Mouse (Mus musculus): ENCODE measurements at regions not wholly inside any gene's neighbourhood (a gene's known extent, or its start where the extent isn't known, plus 50 kb on each side); places are given as distances from the start of the nearest gene placed in this dataset.

DNA sequence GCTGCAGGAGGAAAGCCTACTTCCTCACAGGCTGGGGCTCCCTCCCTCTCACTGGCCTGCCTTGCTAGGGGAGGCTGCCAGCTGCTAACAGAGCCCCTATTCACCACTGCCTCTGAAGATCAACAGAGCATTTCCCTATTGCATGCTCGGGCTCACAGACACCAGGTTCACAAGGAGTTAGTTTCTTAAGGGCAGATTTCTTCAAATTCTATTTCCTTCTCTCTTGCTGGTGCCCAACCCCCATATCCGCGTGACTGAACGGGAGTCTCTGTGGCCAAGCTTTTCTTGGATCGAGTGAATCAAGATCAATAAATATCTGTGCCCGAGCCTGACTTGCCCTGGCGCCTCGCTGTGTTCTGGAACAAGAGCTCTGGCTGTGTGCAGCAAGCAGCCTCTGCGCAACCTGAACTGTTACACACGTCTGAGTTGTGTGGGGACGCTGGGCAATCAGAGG, 98.9 kb upstream of the Gdf10 start:
- Histone ChIP-seq H3K27me3 (ENCODE audit: control insufficient read depth, insufficient read depth, low read length, poor library complexity, severe bottlenecking) (no peaks in the 10 kb centered on the region), H3K4me1 (ENCODE audit: control insufficient read depth, insufficient read depth, low read length) (no peaks in the 10 kb centered on the region), H3K9me3 (replicated peaks; ENCODE audit: control insufficient read depth, insufficient read depth, low read length, poor library complexity, severe bottlenecking) (no peaks in the 10 kb centered on the region), H3K9ac (ENCODE audit: low read depth, poor library complexity, severe bottlenecking) (no peak overlapping the region), H3K4me3 (ENCODE audit: low read depth, low read length) (no peak overlapping the region), H3K27ac (ENCODE audit: insufficient read depth, low read length) (no peak overlapping the region), H3K36me3 (ENCODE audit: control insufficient read depth, insufficient read depth, low read length, poor library complexity, severe bottlenecking) (no peaks in the 10 kb centered on the region)
- TF ChIP-seq CTCF (IDR thresholded peaks at IDR 0.05; ENCODE audit: low read depth, low read length) (no peak), POLR2A (IDR thresholded peaks at IDR 0.05; ENCODE audit: insufficient read depth, low read length) (no peak), EP300 (IDR thresholded peaks at IDR 0.05; ENCODE audit: insufficient read depth, low read depth, low read length) (no peak)

- H3K9me3 ChIP-seq (replicated peaks; ENCODE audit: control insufficient read depth, insufficient read depth, low read length, poor library complexity, severe bottlenecking): no peaks in the 10 kb centered on the region
- H3K4me1 ChIP-seq (ENCODE audit: control insufficient read depth, insufficient read depth, low read length): no peaks in the 10 kb centered on the region
- H3K27me3 ChIP-seq (ENCODE audit: control insufficient read depth, insufficient read depth, low read length, poor library complexity, severe bottlenecking): no peaks in the 10 kb centered on the region
- no peak overlapping the region for H3K9ac ChIP-seq (ENCODE audit: low read depth, poor library complexity, severe bottlenecking)
- no peaks in the 10 kb centered on the region for H3K36me3 ChIP-seq (ENCODE audit: control insufficient read depth, insufficient read depth, low read length, poor library complexity, severe bottlenecking)
- no peak overlapping the region for H3K27ac ChIP-seq (ENCODE audit: insufficient read depth, low read length)
- no peak overlapping the region for H3K4me3 ChIP-seq (ENCODE audit: low read depth, low read length)
- TF ChIP-seq CTCF (IDR thresholded peaks at IDR 0.05; ENCODE audit: low read depth, low read length): no peak
- no peak for TF ChIP-seq EP300 (IDR thresholded peaks at IDR 0.05; ENCODE audit: insufficient read depth, low read depth, low read length)
- no peak for TF ChIP-seq POLR2A (IDR thresholded peaks at IDR 0.05; ENCODE audit: insufficient read depth, low read length)
Measured at GRCm38 (mm10) chr14:33826003-33826644, 97.3 kb upstream of the Gdf10 start.

- Histone ChIP-seq H3K36me3 (ENCODE audit: control insufficient read depth, insufficient read depth, low read length, poor library complexity, severe bottlenecking) (no peaks in the 10 kb centered on the region), H3K27ac (ENCODE audit: insufficient read depth, low read length) (no peak overlapping the region), H3K27me3 (ENCODE audit: control insufficient read depth, insufficient read depth, low read length, poor library complexity, severe bottlenecking) (no peaks in the 10 kb centered on the region), H3K4me3 (ENCODE audit: low read depth, low read length) (no peak overlapping the region), H3K4me1 (ENCODE audit: control insufficient read depth, insufficient read depth, low read length) (no peaks in the 10 kb centered on the region), H3K9ac (ENCODE audit: low read depth, poor library complexity, severe bottlenecking) (no peak overlapping the region), H3K9me3 (replicated peaks; ENCODE audit: control insufficient read depth, insufficient read depth, low read length, poor library complexity, severe bottlenecking) (no peaks in the 10 kb centered on the region)
- TF ChIP-seq EP300 (IDR thresholded peaks at IDR 0.05; ENCODE audit: insufficient read depth, low read depth, low read length) (no peak), CTCF (IDR thresholded peaks at IDR 0.05; ENCODE audit: low read depth, low read length) (no peak), POLR2A (IDR thresholded peaks at IDR 0.05; ENCODE audit: insufficient read depth, low read length) (no peak)
Measured at GRCm38 (mm10) chr14:33832650-33833319, 90.6 kb upstream of the Gdf10 start.

DNA sequence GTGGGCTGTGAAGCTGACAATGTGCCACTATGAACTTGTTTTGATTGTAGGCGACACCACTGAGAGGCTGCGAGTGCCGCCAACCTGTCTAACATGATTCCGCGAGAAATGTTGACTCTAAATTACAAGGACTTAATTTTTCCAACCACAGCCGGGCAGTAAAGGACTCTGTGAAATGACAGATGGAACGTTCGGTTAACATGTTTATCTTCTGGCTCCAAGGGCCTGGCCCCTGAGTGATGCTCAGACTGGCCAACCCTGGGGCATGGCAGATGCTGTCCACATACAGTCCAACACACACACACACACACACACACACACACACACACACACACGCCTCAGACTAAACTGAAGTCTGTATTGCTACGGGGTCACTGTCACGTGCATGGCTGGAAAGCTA, 87.0 kb upstream of the Gdf10 start:
- no peaks in the 10 kb centered on the region for H3K27me3 ChIP-seq (ENCODE audit: control insufficient read depth, insufficient read depth, low read length, poor library complexity, severe bottlenecking)
- TF ChIP-seq EP300 (IDR thresholded peaks at IDR 0.05; ENCODE audit: insufficient read depth, low read depth, low read length): no peak
- TF ChIP-seq CTCF (IDR thresholded peaks at IDR 0.05; ENCODE audit: low read depth, low read length): no peak
- no peak for TF ChIP-seq POLR2A (IDR thresholded peaks at IDR 0.05; ENCODE audit: insufficient read depth, low read length)
- H3K4me1 ChIP-seq (ENCODE audit: control insufficient read depth, insufficient read depth, low read length): no peaks in the 10 kb centered on the region
- no peak overlapping the region for H3K9ac ChIP-seq (ENCODE audit: low read depth, poor library complexity, severe bottlenecking)
- no peak overlapping the region for H3K4me3 ChIP-seq (ENCODE audit: low read depth, low read length)
- no peak overlapping the region for H3K27ac ChIP-seq (ENCODE audit: insufficient read depth, low read length)
- no peaks in the 10 kb centered on the region for H3K36me3 ChIP-seq (ENCODE audit: control insufficient read depth, insufficient read depth, low read length, poor library complexity, severe bottlenecking)
- H3K9me3 ChIP-seq (replicated peaks; ENCODE audit: control insufficient read depth, insufficient read depth, low read length, poor library complexity, severe bottlenecking): no peaks in the 10 kb centered on the region

DNA sequence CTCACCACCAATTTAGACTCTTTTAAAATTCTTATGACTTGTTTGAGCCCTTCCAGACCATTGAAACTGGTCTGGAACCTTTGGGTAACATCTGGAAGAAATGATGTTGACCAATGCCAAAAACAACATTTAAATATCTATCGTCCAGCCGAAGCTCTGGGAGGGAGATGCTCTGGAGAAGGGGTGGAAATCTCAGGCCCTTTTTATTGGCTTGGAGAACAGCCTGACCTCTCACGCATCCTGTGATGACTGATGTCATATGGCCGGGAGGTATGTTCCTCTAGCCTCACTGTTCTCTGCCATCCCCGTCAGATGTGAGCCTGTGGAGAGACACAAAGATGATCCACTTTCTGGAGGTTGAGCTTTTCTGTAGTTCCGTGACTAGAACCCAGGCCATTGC, 81.6 kb upstream of the Gdf10 start:
- H3K4me3 ChIP-seq (ENCODE audit: low read depth, low read length): no peak overlapping the region
- H3K9me3 ChIP-seq (replicated peaks; ENCODE audit: control insufficient read depth, insufficient read depth, low read length, poor library complexity, severe bottlenecking): no peaks in the 10 kb centered on the region
- no peaks in the 10 kb centered on the region for H3K27me3 ChIP-seq (ENCODE audit: control insufficient read depth, insufficient read depth, low read length, poor library complexity, severe bottlenecking)
- H3K4me1 ChIP-seq (ENCODE audit: control insufficient read depth, insufficient read depth, low read length): no peaks in the 10 kb centered on the region
- TF ChIP-seq CTCF (IDR thresholded peaks at IDR 0.05; ENCODE audit: low read depth, low read length) (no peak), POLR2A (IDR thresholded peaks at IDR 0.05; ENCODE audit: insufficient read depth, low read length) (no peak), EP300 (IDR thresholded peaks at IDR 0.05; ENCODE audit: insufficient read depth, low read depth, low read length) (no peak)
- H3K36me3 ChIP-seq (ENCODE audit: control insufficient read depth, insufficient read depth, low read length, poor library complexity, severe bottlenecking): no peaks in the 10 kb centered on the region
- H3K27ac ChIP-seq (ENCODE audit: insufficient read depth, low read length): no peak overlapping the region
- H3K9ac ChIP-seq (ENCODE audit: low read depth, poor library complexity, severe bottlenecking): no peak overlapping the region

- Histone ChIP-seq H3K27ac (ENCODE audit: insufficient read depth, low read length) (no peak overlapping the region), H3K27me3 (ENCODE audit: control insufficient read depth, insufficient read depth, low read length, poor library complexity, severe bottlenecking) (no peaks in the 10 kb centered on the region), H3K4me3 (ENCODE audit: low read depth, low read length) (no peak overlapping the region), H3K36me3 (ENCODE audit: control insufficient read depth, insufficient read depth, low read length, poor library complexity, severe bottlenecking) (no peaks in the 10 kb centered on the region), H3K9ac (ENCODE audit: low read depth, poor library complexity, severe bottlenecking) (no peak overlapping the region), H3K9me3 (replicated peaks; ENCODE audit: control insufficient read depth, insufficient read depth, low read length, poor library complexity, severe bottlenecking) (no peaks in the 10 kb centered on the region), H3K4me1 (ENCODE audit: control insufficient read depth, insufficient read depth, low read length) (no peaks in the 10 kb centered on the region)
- TF ChIP-seq EP300 (IDR thresholded peaks at IDR 0.05; ENCODE audit: insufficient read depth, low read depth, low read length) (no peak), POLR2A (IDR thresholded peaks at IDR 0.05; ENCODE audit: insufficient read depth, low read length) (no peak), CTCF (IDR thresholded peaks at IDR 0.05; ENCODE audit: low read depth, low read length) (no peak)
Measured at GRCm38 (mm10) chr14:33853499-33853898, 69.9 kb upstream of the Gdf10 start.

Data from ES-Bruce4 (cell line).